Mouse (Mus musculus): ENCODE data around the gene Krt8. TPM values are rescaled to one million over a fixed set of nuclear protein-coding genes. Genes with fewer than 3 reads are reported as not detected.

The Krt8 gene
- polyA plus RNA-seq, 1 experiment from 2014 or later = 27.8 TPM

- no peaks in the 10 kb centered on the region for H3K27me3 ChIP-seq (ENCODE audit: control insufficient read depth, insufficient read depth, low read length)
- DNase-seq (ENCODE audit: low spot score) (no peak), ATAC-seq (ENCODE audit: low FRiP score) (no peak)
- no peaks in the 10 kb centered on the region for H3K36me3 ChIP-seq (ENCODE audit: control insufficient read depth, insufficient read depth, low read length)
- no peak overlapping the region for H3K27ac ChIP-seq (ENCODE audit: low read depth, low read length)
- no peaks in the 10 kb centered on the region; the same call in none of the 2 replicates for H3K4me1 ChIP-seq (replicated peaks; ENCODE audit: control insufficient read depth, insufficient read depth, low read length)
- no peak overlapping the region for H3K4me2 ChIP-seq (replicated peaks; ENCODE audit: low read depth, low read length)
- H3K4me3 ChIP-seq (ENCODE audit: low read depth, low read length) = no peak overlapping the region
- 66% methylated on average over 5 of the region's 5 CpGs for WGBS
- no peaks in the 10 kb centered on the region for H3K9me3 ChIP-seq (ENCODE audit: control insufficient read depth, low read length)
- no peak overlapping the region for H3K9ac ChIP-seq (ENCODE audit: low read depth, low read length)
These were observed 28.3 kb downstream of the Krt8 start for GRCm38 (mm10) chr15:101976023-101976422.

- no peak overlapping the region for H3K4me3 ChIP-seq (ENCODE audit: low read depth, low read length)
- H3K4me2 ChIP-seq (replicated peaks; ENCODE audit: low read depth, low read length) = no peak overlapping the region
- H3K27ac ChIP-seq (ENCODE audit: low read depth, low read length) = no peak overlapping the region
- no peaks in the 10 kb centered on the region; the same call in none of the 2 replicates for H3K4me1 ChIP-seq (replicated peaks; ENCODE audit: control insufficient read depth, insufficient read depth, low read length)
- WGBS = 69% methylated on average over 16 of the region's 16 CpGs
- no peak for DNase-seq (ENCODE audit: low spot score)
- ATAC-seq (ENCODE audit: low FRiP score) = no peak
- no peak overlapping the region for H3K9ac ChIP-seq (ENCODE audit: low read depth, low read length)
- no peaks in the 10 kb centered on the region for H3K9me3 ChIP-seq (ENCODE audit: control insufficient read depth, low read length)
- H3K36me3 ChIP-seq (ENCODE audit: control insufficient read depth, insufficient read depth, low read length) = no peaks in the 10 kb centered on the region
- no peaks in the 10 kb centered on the region for H3K27me3 ChIP-seq (ENCODE audit: control insufficient read depth, insufficient read depth, low read length)
These were observed 30.0 kb downstream of the Krt8 start for GRCm38 (mm10) chr15:101974083-101974845.

GRCm38 (mm10) chr15:101973414-101974077 lies 30.7 kb downstream of the Krt8 start:
- Histone ChIP-seq H3K36me3 (ENCODE audit: control insufficient read depth, insufficient read depth, low read length) (no peaks in the 10 kb centered on the region), H3K9ac (ENCODE audit: low read depth, low read length) (peak overlapping the region; percentile 11; the same call in 1 of the 2 replicates), H3K27ac (ENCODE audit: low read depth, low read length) (no peak overlapping the region), H3K4me3 (ENCODE audit: low read depth, low read length) (no peak overlapping the region), H3K4me1 (replicated peaks; ENCODE audit: control insufficient read depth, insufficient read depth, low read length) (no peaks in the 10 kb centered on the region; the same call in none of the 2 replicates), H3K27me3 (ENCODE audit: control insufficient read depth, insufficient read depth, low read length) (no peaks in the 10 kb centered on the region), H3K4me2 (replicated peaks; ENCODE audit: low read depth, low read length) (no peak overlapping the region; the same call in 1 of the 2 replicates), H3K9me3 (ENCODE audit: control insufficient read depth, low read length) (no peaks in the 10 kb centered on the region)
- WGBS = 10% methylated on average over 15 of the region's 15 CpGs
- DNase-seq (ENCODE audit: low spot score) (peak; percentile 100), ATAC-seq (ENCODE audit: low FRiP score) (peak; percentile 68)

DNA sequence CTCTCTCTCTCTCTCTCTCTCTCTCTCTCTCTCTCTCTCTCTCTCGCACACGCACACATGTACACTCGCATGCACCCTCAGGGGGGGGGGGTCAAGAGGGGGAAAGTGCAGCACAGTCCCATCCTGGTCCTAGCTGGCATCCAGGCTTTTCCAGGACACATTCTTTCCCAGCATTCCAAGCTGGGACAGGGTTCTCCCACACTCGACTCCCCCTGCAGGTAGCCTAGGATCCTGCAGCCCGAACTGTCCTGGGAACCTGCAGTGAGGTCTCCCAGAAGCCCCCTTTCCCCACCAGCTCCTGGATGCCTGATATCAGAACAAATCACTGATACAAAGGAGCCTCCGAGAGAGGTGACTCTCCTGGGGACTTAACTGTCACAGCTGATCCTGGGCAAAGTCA lies 33.7 kb downstream of the Krt8 start:
- no peak overlapping the region for H3K4me3 ChIP-seq (ENCODE audit: low read depth, low read length)
- no peaks in the 10 kb centered on the region for H3K36me3 ChIP-seq (ENCODE audit: control insufficient read depth, insufficient read depth, low read length)
- H3K9me3 ChIP-seq (ENCODE audit: control insufficient read depth, low read length) = no peaks in the 10 kb centered on the region
- H3K4me2 ChIP-seq (replicated peaks; ENCODE audit: low read depth, low read length) = no peak overlapping the region
- DNase-seq (ENCODE audit: low spot score) = peak; percentile 85
- no peak overlapping the region for H3K27ac ChIP-seq (ENCODE audit: low read depth, low read length)
- no peak overlapping the region for H3K9ac ChIP-seq (ENCODE audit: low read depth, low read length)
- no peaks in the 10 kb centered on the region for H3K4me1 ChIP-seq (replicated peaks; ENCODE audit: control insufficient read depth, insufficient read depth, low read length)
- WGBS = 12% methylated on average over 3 of the region's 6 CpGs
- H3K27me3 ChIP-seq (ENCODE audit: control insufficient read depth, insufficient read depth, low read length) = no peaks in the 10 kb centered on the region
- ATAC-seq (ENCODE audit: low FRiP score) = no peak

DNA sequence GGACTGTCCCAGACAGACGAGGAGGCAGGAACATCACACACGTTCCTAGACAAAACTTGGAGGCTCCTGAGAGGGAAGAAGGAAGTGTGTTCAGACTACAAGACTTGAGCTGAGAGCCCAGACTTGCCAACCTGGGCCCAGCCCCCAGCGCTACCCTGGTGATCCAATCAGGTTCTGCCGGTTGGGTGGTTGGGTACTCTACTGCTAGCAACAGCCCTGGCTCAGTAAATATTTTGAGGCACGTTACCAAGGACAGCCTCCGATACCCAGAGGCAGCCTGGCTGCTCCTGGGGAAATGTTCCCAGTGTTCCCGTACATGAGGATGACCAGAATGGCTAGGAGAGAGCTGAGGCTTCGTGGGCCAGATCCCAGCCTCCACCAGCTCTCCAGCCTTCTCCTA lies 37.5 kb downstream of the Krt8 start:
- H3K4me2 ChIP-seq (replicated peaks; ENCODE audit: low read depth, low read length) = no peak overlapping the region
- H3K9ac ChIP-seq (ENCODE audit: low read depth, low read length) = no peak overlapping the region
- H3K4me3 ChIP-seq (ENCODE audit: low read depth, low read length) = no peak overlapping the region
- no peak for DNase-seq (ENCODE audit: low spot score)
- no peaks in the 10 kb centered on the region for H3K27me3 ChIP-seq (ENCODE audit: control insufficient read depth, insufficient read depth, low read length)
- 80% methylated on average over 8 of the region's 8 CpGs for WGBS
- H3K36me3 ChIP-seq (ENCODE audit: control insufficient read depth, insufficient read depth, low read length) = no peaks in the 10 kb centered on the region
- ATAC-seq (ENCODE audit: low FRiP score) = no peak
- H3K27ac ChIP-seq (ENCODE audit: low read depth, low read length) = no peak overlapping the region
- H3K9me3 ChIP-seq (ENCODE audit: control insufficient read depth, low read length) = no peaks in the 10 kb centered on the region
- no peaks in the 10 kb centered on the region for H3K4me1 ChIP-seq (replicated peaks; ENCODE audit: control insufficient read depth, insufficient read depth, low read length)

DNA sequence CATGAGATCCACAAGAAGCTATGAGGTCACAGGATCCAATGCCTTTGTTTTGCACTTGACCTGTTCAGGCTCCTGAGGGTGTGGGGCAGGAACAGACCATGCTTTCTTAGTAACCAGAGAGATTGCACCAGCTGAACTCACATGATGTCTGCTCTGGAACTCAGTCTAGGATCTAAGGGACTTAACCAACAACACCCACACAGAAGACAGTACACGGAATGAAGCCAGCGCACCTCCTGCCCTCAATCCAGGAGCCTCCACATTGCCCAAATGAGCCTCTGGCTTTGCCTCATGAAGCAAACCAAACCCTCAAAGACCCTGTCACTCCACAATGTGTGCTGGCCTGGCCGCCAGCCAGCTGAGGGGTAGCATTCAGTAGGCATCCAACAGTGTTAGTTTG lies 45.4 kb downstream of the Krt8 start:
- ATAC-seq (ENCODE audit: low FRiP score) = no peak
- no peaks in the 10 kb centered on the region for H3K4me1 ChIP-seq (replicated peaks; ENCODE audit: control insufficient read depth, insufficient read depth, low read length)
- H3K4me3 ChIP-seq (ENCODE audit: low read depth, low read length) = no peak overlapping the region
- no peak overlapping the region for H3K9ac ChIP-seq (ENCODE audit: low read depth, low read length)
- H3K4me2 ChIP-seq (replicated peaks; ENCODE audit: low read depth, low read length) = no peak overlapping the region
- WGBS = 91% methylated on average over 3 of the region's 3 CpGs
- no peaks in the 10 kb centered on the region for H3K27me3 ChIP-seq (ENCODE audit: control insufficient read depth, insufficient read depth, low read length)
- no peak for DNase-seq (ENCODE audit: low spot score)
- no peaks in the 10 kb centered on the region for H3K36me3 ChIP-seq (ENCODE audit: control insufficient read depth, insufficient read depth, low read length)
- no peaks in the 10 kb centered on the region for H3K9me3 ChIP-seq (ENCODE audit: control insufficient read depth, low read length)
- no peak overlapping the region for H3K27ac ChIP-seq (ENCODE audit: low read depth, low read length)

DNA sequence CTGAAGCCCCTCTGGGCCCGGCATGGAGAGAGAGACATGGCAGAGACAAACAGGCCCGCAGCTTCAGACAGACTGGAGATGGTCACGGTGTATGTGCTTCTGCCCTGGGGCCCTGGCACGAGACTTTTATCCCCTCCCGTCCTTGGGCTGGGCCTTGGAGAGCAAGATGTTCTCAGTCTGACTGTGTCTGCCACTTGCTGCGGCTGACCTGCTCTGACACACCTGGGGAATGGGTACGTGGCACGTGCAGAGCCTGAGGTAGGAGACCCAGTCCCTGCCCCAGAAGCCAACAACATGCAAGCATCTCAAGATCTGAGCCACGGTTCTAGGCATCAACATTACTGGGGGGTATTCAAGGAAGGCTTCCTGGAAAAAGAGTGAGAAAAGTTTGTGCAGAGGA lies 50.1 kb downstream of the Krt8 start, which contains the start of gene Krt78:
Gene Krt78, minus strand, starts transcription at position 101 of the 400 bp plus-strand sequence.
- Histone ChIP-seq H3K36me3 (ENCODE audit: control insufficient read depth, insufficient read depth, low read length) (no peaks in the 10 kb centered on the region), H3K27ac (ENCODE audit: low read depth, low read length) (no peak within 1 kb of the TSS), H3K4me2 (replicated peaks; ENCODE audit: low read depth, low read length) (no peak within 1 kb of the TSS), H3K9me3 (ENCODE audit: control insufficient read depth, low read length) (no peaks in the 10 kb centered on the region), H3K4me1 (replicated peaks; ENCODE audit: control insufficient read depth, insufficient read depth, low read length) (no peaks in the 10 kb centered on the region), H3K27me3 (ENCODE audit: control insufficient read depth, insufficient read depth, low read length) (no peaks in the 10 kb centered on the region), H3K9ac (ENCODE audit: low read depth, low read length) (no peak within 1 kb of the TSS), H3K4me3 (ENCODE audit: low read depth, low read length) (no peak within 1 kb of the TSS)
- 84% methylated on average over 9 of the region's 9 CpGs for WGBS
- no peak for DNase-seq (ENCODE audit: low spot score)
- no peak for ATAC-seq (ENCODE audit: low FRiP score)

DNA sequence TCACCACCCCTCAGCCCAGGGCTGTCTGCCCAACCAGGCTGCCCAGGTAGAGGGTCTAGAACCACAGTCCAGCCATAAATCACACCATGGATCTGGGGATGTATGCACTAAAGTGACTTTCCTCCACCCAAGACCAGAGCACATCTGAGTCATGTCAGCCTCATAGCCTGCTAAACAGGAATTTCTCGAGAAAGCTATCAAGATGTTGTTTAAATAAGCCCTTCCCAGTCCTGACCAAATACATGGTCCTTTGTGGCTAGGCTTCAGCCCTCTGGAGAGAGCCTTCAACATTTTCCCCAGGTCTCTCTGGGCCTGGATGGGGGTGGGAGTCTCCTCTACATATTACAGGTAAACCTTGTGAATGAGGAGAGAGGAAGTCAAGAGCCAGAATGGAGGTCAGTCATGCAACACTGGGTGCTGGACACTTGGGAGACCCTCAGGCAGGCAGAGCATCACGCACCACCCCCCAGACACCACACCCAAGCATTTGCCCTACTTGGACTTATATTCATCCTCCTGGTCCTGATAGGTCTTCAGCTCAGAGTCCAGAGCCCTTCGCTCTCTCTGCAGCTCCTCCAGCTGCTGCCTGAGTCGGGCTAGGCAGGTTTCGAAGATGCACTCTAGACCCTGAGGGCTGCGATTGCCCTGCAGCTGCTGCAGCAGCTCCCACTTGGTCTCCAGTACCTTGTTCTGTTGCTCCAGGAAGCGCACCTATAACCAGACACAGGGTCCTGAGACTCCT lies 51.4 kb downstream of the Krt8 start:
- no peak overlapping the region for H3K27ac ChIP-seq (ENCODE audit: low read depth, low read length)
- H3K9me3 ChIP-seq (ENCODE audit: control insufficient read depth, low read length) = no peaks in the 10 kb centered on the region
- ATAC-seq (ENCODE audit: low FRiP score) (no peak), DNase-seq (ENCODE audit: low spot score) (no peak)
- no peak overlapping the region for H3K9ac ChIP-seq (ENCODE audit: low read depth, low read length)
- H3K4me3 ChIP-seq (ENCODE audit: low read depth, low read length) = no peak overlapping the region
- H3K4me2 ChIP-seq (replicated peaks; ENCODE audit: low read depth, low read length) = no peak overlapping the region
- H3K4me1 ChIP-seq (replicated peaks; ENCODE audit: control insufficient read depth, insufficient read depth, low read length) = no peaks in the 10 kb centered on the region
- H3K27me3 ChIP-seq (ENCODE audit: control insufficient read depth, insufficient read depth, low read length) = no peaks in the 10 kb centered on the region
- no peaks in the 10 kb centered on the region for H3K36me3 ChIP-seq (ENCODE audit: control insufficient read depth, insufficient read depth, low read length)
- WGBS = 89% methylated on average over 7 of the region's 7 CpGs

Data from hindbrain, embryonic 11.5 days (tissue).